Comparison of ENCODE assay signal across 7 mouse cellular contexts in the genomic region with DNA sequence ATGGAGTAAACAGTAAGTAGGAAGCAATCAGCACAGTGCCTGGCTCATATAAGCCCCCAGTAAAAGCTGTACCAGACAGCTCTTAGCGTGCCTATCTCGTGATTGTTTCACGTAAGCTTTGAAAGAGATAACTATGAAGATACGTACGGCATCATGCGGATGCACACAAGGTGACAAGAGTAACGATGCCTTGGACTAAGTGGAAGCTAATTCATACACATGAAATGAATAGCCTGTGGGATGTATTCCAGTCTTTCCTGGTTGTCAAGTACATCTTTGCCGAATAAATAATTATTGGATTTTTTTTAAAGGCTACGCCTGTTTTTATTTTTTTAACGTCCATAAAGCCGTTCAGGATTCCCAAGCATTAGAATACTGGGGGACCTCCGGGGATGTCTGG. TPM values are rescaled to one million over a fixed set of nuclear protein-coding genes. Genes with fewer than 3 reads are reported as not detected.
DNase-seq lines count a peak whose midpoint lies in the region; ATAC-seq and TF ChIP-seq lines count a peak whose summit lies in the region.

No protein-coding gene starts in this region.

- H3K9ac ChIP-seq in lung, embryonic 14.5 days: peak overlapping the region; percentile 23; the same call in 1 of the 2 replicates
- peak overlapping the region; percentile 32 for H3K9ac ChIP-seq in forebrain, embryonic 15.5 days (replicated peaks)
- no peak overlapping the region for H3K9ac ChIP-seq in limb, embryonic 13.5 days

- H3K4me3 ChIP-seq in lung, embryonic 14.5 days (ENCODE audit: low read depth, low read length): peak overlapping the region; percentile 49
- peak overlapping the region; percentile 45 for H3K4me3 ChIP-seq in forebrain, embryonic 15.5 days
- peak overlapping the region; percentile 48 for H3K4me3 ChIP-seq in limb, embryonic 13.5 days
- H3K4me3 ChIP-seq in olfactory bulb, adult 2 months (ENCODE audit: insufficient read depth, low read depth, low read length): no peak overlapping the region

- no peaks in the 10 kb centered on the region for H3K27me3 ChIP-seq in lung, embryonic 14.5 days (ENCODE audit: insufficient read depth, low read length)
- H3K27me3 ChIP-seq in forebrain, embryonic 15.5 days: no peaks in the 10 kb centered on the region
- no peaks in the 10 kb centered on the region for H3K27me3 ChIP-seq in limb, embryonic 13.5 days

- peaks cover 97% of the 10 kb centered on the region for H3K36me3 ChIP-seq in lung, embryonic 14.5 days (ENCODE audit: insufficient read depth)
- H3K36me3 ChIP-seq in forebrain, embryonic 15.5 days: peaks cover 98% of the 10 kb centered on the region
- peaks cover 99% of the 10 kb centered on the region for H3K36me3 ChIP-seq in limb, embryonic 13.5 days

- ATAC-seq in lung, embryonic 14.5 days (ENCODE audit: insufficient read depth): peak; percentile 16; the same call in 1 of the 2 replicates
- ATAC-seq in forebrain, embryonic 15.5 days (replicated peaks): peak; percentile 35
- ATAC-seq in limb, embryonic 13.5 days (ENCODE audit: low FRiP score, low read depth): peak; percentile 2; the same call in 1 of the 2 replicates

- H3K4me1 ChIP-seq in lung, embryonic 14.5 days (ENCODE audit: insufficient read depth): 0 out of 2 replicates have a peak, but pooled peaks cover 4% of the 10 kb centered on the region
- H3K4me1 ChIP-seq in forebrain, embryonic 15.5 days: peaks cover 18% of the 10 kb centered on the region
- H3K4me1 ChIP-seq in limb, embryonic 13.5 days: no peaks in the 10 kb centered on the region; the same call in 1 of the 2 replicates
- no peaks in the 10 kb centered on the region for H3K4me1 ChIP-seq in olfactory bulb, adult 2 months (ENCODE audit: control insufficient read depth, insufficient read depth, low read length)

- H3K9me3 ChIP-seq in lung, embryonic 14.5 days (ENCODE audit: low read depth, low read length): peaks cover 11% of the 10 kb centered on the region; the same call in 1 of the 2 replicates
- no peaks in the 10 kb centered on the region for H3K9me3 ChIP-seq in forebrain, embryonic 15.5 days
- H3K9me3 ChIP-seq in limb, embryonic 13.5 days: peaks cover 11% of the 10 kb centered on the region; the same call in 1 of the 2 replicates

- WGBS in lung, embryonic 14.5 days: 56% methylated on average over 12 of the region's 12 CpGs
- 54% methylated on average over 12 of the region's 12 CpGs for whole genome bisulfite sequencing in forebrain, embryonic 15.5 days
- WGBS in limb, embryonic 13.5 days: 53% methylated on average over 12 of the region's 12 CpGs
- 54% methylated on average over 12 of the region's 12 CpGs for WGBS in olfactory bulb, adult 2 months

- TF ChIP-seq CTCF in lung, embryonic 14.5 days (IDR thresholded peaks at IDR 0.05; ENCODE audit: low read depth): no peak
- no peak for TF ChIP-seq CTCF in olfactory bulb, adult 2 months (IDR thresholded peaks at IDR 0.05; ENCODE audit: insufficient read depth, low read depth, low read length)

- peak overlapping the region; percentile 72; the same call in 1 of the 2 replicates for H3K27ac ChIP-seq in lung, embryonic 14.5 days (ENCODE audit: low read depth)
- peak overlapping the region; percentile 67 for H3K27ac ChIP-seq in forebrain, embryonic 15.5 days (replicated peaks)
- 0 out of 2 replicates have a peak overlapping the region, but pooled peaks have one; percentile 52 for H3K27ac ChIP-seq in limb, embryonic 13.5 days
- H3K27ac ChIP-seq in olfactory bulb, adult 2 months (ENCODE audit: insufficient read depth, low read depth, low read length): peak overlapping the region; percentile 23; the same call in 1 of the 2 replicates

- peak overlapping the region; percentile 54 for H3K4me2 ChIP-seq in lung, embryonic 14.5 days
- H3K4me2 ChIP-seq in forebrain, embryonic 15.5 days (replicated peaks): peak overlapping the region; percentile 28
- H3K4me2 ChIP-seq in limb, embryonic 13.5 days (replicated peaks): peak overlapping the region; percentile 71

- TF ChIP-seq POLR2A in olfactory bulb, adult 2 months (IDR thresholded peaks at IDR 0.05; ENCODE audit: insufficient read depth, low read depth, low read length): no peak

- no peak for DNase-seq in lung, embryonic 14.5 days
- DNase-seq in lung, postnatal 36 days: no peak
- no peak for DNase-seq in left cerebral cortex, adult 11 months (ENCODE audit: low spot score)
- DNase-seq in thymus, postnatal 36 days: no peak

RNA-seq across cellular contexts. Expression of a gene that starts 0.4 kb away (rescaled TPM):
- 28.5 and 32.7 TPM in 2 replicates for polyA plus RNA-seq in lung, embryonic 14.5 days (2014; fragmentation: Nextera tagmentation; extraction: Ambion mirVana)
- polyA plus RNA-seq in forebrain, embryonic 15.5 days (2015; fragmentation: Nextera tagmentation; extraction: Ambion mirVana): 33.6 and 34.4 TPM in 2 replicates
- 29.2 and 30.0 TPM in 2 replicates for polyA plus RNA-seq in limb, embryonic 13.5 days (2015; fragmentation: Nextera tagmentation; extraction: Ambion mirVana)
- not detected in 2 replicates for polyA plus RNA-seq in olfactory bulb, adult 2 months (2012; ENCODE audit: insufficient read depth, insufficient read length, low replicate concordance, missing spikeins)

RNA-seq across cellular contexts. Expression of a gene that starts 17.1 kb away (rescaled TPM):
- polyA plus RNA-seq in lung, embryonic 14.5 days (2014; fragmentation: Nextera tagmentation; extraction: Ambion mirVana): 97.6 and 98.1 TPM in 2 replicates
- polyA plus RNA-seq in forebrain, embryonic 15.5 days (2015; fragmentation: Nextera tagmentation; extraction: Ambion mirVana): 159 and 164 TPM in 2 replicates
- polyA plus RNA-seq in limb, embryonic 13.5 days (2015; fragmentation: Nextera tagmentation; extraction: Ambion mirVana): 156 and 159 TPM in 2 replicates
- not detected in 2 replicates for polyA plus RNA-seq in olfactory bulb, adult 2 months (2012; ENCODE audit: insufficient read depth, insufficient read length, low replicate concordance, missing spikeins)

RNA-seq across cellular contexts. Expression of a gene that starts 49.7 kb away (rescaled TPM):
- 122 and 123 TPM in 2 replicates for polyA plus RNA-seq in lung, embryonic 14.5 days (2014; fragmentation: Nextera tagmentation; extraction: Ambion mirVana)
- 26.3 and 32.0 TPM in 2 replicates for polyA plus RNA-seq in forebrain, embryonic 15.5 days (2015; fragmentation: Nextera tagmentation; extraction: Ambion mirVana)
- polyA plus RNA-seq in limb, embryonic 13.5 days (2015; fragmentation: Nextera tagmentation; extraction: Ambion mirVana): 232 and 236 TPM in 2 replicates
- polyA plus RNA-seq in olfactory bulb, adult 2 months (2012; ENCODE audit: insufficient read depth, insufficient read length, low replicate concordance, missing spikeins): not detected in 2 replicates

RNA-seq across cellular contexts. Expression of a gene that starts 59.6 kb away (rescaled TPM):
- polyA plus RNA-seq in lung, embryonic 14.5 days (2014; fragmentation: Nextera tagmentation; extraction: Ambion mirVana): 6.2 TPM in 2 replicates
- polyA plus RNA-seq in forebrain, embryonic 15.5 days (2015; fragmentation: Nextera tagmentation; extraction: Ambion mirVana): 0.36 and 0.62 TPM in 2 replicates
- 2.1 and 2.9 TPM in 2 replicates for polyA plus RNA-seq in limb, embryonic 13.5 days (2015; fragmentation: Nextera tagmentation; extraction: Ambion mirVana)
- polyA plus RNA-seq in olfactory bulb, adult 2 months (2012; ENCODE audit: insufficient read depth, insufficient read length, low replicate concordance, missing spikeins): not detected in 2 replicates

Comparison
In these comparisons a context has a peak if more than half of its experiments do, and no peak if none do; other contexts are left out.
1. RNA of a gene that starts 0.4 kb away (polyA plus RNA-seq): 33.6 to 34.4 TPM in forebrain, embryonic 15.5 days, 29.2 to 30.0 TPM in limb, embryonic 13.5 days and 28.5 to 32.7 TPM in lung, embryonic 14.5 days; not detected in olfactory bulb, adult 2 months; every median in the first group is over 10 times any median in the second.
2. RNA of a gene that starts 49.7 kb away (polyA plus RNA-seq): 232 to 236 TPM in limb, embryonic 13.5 days, 122 to 123 TPM in lung, embryonic 14.5 days and 26.3 to 32.0 TPM in forebrain, embryonic 15.5 days; not detected in olfactory bulb, adult 2 months; every median in the first group is over 10 times any median in the second.
3. Peak in every context shown above with its lines, with median percentiles within 50 percentile points of each other: ATAC-seq, H3K27ac ChIP-seq and H3K4me2 ChIP-seq.